Mouse (Mus musculus) gastrocnemius, postnatal 4 days (tissue): ENCODE data around the gene Pop7. TPM values are rescaled to one million over a fixed set of nuclear protein-coding genes. Genes with fewer than 3 reads are reported as not detected.

Source experiments
- DNase-seq, 2 experiments: peaks; one replicate each; pipeline ENCODE4 v3.0.0; 2021 to 2022; ENCODE audit warnings: low spot score in 2 of 2, mixed read lengths in 2 of 2
- total RNA-seq, 2 experiments: library from RNA; stranded (reverse); gene quantifications; 2 replicates each; pipeline ENCODE4 v1.2.3; 2021

Gene Pop7
- total RNA-seq, 2 experiments from 2014 or later: 19.8 to 22.6 TPM

DNA sequence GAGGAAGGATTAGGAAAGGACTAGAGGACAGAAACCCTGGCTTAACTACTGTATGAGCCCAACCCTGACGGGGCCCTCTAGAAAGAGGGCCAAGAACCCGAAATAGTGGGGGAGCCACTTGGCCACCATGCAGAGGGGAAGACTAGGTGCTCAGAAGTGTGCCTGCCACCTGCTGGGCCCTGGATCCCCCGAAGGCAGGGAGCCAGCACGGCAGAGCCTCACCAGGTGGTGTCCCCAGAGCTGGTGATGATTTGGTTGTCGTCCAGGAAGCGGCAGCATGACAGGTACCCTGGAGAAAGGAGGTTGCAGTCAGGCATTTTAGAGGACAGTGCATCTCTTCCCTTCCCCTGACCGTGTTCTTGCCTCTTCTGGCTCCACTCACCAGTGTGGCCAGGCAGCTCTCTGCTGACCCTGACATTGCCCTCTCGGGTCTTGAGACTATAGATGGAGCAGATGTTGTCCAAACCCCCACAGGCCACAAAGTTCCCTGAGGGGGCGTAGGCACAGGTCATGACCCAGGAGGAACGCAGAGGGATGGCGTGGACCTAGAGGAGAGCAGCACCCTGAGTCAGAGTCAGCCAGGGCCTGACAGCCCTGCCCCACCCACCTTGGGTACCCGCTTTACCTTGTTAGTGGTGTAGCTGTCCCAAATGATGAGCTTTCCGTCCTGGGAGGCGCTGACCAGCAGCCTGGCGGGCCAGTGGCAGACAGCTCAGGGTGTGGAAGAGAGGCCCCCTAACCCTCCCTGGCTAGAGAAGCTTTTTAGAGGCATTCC, 27.1 kb upstream of the Pop7 start:
- DNase-seq: peak in 1 of 2 experiments; percentile 16

DNA sequence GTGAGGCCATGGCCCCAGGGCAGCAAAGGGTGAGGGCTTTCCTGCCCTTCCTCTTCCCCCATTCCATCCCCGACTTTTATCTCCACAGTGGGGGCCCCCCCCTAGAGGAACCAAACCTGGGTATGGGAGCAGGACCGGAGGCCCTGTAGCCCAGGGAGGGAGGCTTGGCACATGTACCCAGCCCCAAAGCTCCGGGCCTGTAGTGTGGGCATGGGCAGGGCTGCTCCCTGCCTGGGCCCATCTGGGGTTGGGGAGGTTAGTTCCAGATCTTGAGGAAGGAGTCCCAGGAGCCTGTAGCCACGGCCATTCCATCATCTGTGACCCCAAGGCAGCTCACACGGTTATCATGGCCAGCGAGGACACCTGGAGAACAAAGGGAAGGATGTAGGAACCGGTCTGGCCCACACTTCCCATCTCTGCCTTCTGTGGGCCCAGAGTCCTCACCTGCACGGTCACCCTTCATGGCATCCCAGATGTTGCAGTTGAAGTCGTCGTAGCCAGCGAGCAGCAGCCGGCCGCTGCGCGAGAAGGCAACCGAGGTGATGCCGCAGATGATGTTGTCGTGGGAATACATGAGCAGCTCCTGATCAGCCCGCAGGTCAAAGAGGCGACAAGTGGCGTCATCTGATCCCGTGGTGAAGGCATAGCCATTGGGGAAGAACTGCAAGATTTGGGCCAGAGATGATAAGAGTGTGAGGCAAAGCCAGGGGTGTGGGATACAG, 26.1 kb upstream of the Pop7 start:
- no peak for DNase-seq

- DNase-seq: no peak
These were observed 25.1 kb upstream of the Pop7 start for GRCm38 (mm10) chr5:137527413-137527812.

DNA sequence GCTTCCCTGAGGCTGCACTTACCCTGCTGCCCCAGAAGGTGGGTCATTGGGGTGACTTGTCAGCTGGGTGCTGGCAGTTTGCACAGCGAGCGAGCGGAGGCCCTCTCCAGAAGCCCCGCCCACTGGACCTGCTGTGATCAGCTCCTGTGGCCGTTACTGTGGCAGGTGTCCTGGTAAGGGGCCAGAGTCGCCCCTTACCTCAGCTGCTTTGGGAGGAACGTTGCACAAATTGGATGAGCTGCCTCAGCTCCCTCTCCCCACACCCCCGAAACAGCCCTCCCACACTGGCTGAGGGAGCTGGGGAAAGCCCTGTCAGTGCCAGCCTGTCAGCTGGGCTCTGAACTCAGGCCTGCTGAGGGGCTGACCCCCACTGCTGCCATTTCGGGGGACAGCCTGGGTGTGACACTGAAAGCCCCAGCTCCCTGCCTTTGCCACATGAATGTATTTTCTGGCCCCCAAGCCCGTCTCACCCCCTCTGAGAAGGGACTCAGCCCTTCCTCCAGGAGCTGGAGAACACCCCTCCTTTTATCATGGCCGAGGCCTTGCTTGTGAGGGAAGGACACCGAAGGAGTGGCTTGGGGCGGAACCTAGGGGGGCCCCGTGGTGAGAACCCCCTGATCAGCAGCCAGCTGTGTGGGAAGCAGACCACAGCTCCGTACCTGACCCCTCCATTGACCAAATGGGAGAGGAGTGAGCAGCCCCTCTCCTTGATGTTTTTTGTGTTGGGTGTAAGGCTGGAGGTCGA, 24.0 kb upstream of the Pop7 start:
- peak in 1 of 2 experiments; percentile 23 for DNase-seq

GRCm38 (mm10) chr5:137525511-137525910, 23.2 kb upstream of the Pop7 start:
- DNase-seq: peak in 1 of 2 experiments; percentile 26

DNA sequence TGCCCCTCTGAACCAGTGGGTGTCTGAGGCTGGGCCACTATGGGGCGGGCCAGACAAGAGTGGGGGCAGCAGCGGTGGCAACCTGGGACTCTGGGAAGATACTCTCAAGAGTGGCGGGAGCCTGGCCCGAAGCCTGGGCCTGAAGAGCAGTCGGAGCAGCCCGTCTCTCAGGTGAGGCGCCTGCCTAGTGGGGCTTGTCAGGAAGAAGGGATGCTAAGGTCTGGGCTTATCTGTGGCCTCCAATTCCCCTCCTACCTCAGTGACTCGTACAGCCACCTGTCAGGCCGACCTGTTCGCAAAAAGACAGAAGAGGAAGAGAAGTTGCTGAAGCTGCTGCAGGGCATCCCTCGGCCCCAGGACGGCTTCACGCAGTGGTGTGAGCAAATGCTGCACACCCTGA, 22.4 kb upstream of the Pop7 start:
- peak in 1 of 2 experiments; percentile 15 for DNase-seq

- peak in 1 of 2 experiments; percentile 28 for DNase-seq
These were observed 21.9 kb upstream of the Pop7 start for GRCm38 (mm10) chr5:137524251-137524515.

DNA sequence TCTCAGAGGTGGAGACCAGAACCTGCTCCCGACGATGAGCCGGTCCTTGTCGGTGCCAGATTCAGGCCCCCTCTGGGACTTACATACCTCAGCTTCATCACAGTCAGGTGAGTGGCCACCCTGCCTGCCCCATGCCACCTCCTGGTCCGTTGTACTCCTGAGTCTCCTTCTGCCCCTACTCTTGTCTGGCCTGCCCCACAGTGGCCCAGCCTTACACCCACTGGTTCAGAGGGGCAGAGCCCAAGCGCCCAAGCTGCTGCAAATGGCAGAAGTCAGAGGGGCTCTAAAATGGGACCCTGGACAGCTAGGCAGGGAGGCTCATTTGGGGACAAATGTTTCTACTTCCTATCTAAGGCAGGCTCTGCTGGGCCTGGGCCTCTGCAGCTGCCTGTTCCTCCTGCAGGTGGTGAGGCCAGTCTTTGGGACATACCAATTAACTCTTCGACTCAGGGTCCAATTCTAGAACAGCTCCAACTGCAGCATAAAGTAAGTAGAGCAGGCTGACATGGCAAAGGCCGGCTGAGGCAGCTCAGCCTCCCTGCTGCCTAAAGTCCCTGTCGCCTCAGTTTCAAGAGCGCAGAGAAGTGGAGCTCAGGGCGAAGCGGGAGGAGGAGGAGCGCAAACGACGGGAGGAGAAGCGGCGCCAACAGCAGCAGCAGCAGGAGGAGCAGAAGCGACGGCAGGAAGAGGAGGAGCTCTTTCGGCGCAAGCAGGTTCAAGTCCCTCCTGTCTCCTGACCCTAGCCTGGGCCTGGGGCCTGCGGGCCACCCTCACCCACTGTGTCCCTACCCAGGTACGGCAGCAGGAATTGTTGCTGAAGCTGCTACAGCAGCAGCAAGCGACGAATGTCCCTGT, 21.3 kb upstream of the Pop7 start:
- peak in 1 of 2 experiments; percentile 15 for DNase-seq

DNA sequence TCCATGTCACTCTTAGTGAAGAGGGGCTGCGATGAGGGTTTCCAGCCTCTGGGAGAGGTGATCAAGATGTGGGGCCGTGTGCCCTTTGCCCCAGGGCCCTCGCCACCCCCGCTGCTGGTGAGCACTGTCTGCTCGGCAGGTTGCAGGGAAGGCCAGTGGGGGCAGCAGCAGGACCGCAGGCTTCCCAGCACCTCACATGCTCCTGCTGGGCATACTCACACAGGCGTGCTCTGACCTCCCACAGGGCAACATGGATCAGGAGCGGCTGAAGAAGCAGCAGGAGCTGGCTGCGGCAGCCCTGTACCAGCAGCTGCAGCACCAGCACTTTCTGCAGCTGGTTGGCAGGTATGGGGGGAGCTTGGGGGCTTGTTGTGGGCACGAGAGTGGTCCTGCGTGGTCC, 20.4 kb upstream of the Pop7 start:
- DNase-seq: no peak

DNA sequence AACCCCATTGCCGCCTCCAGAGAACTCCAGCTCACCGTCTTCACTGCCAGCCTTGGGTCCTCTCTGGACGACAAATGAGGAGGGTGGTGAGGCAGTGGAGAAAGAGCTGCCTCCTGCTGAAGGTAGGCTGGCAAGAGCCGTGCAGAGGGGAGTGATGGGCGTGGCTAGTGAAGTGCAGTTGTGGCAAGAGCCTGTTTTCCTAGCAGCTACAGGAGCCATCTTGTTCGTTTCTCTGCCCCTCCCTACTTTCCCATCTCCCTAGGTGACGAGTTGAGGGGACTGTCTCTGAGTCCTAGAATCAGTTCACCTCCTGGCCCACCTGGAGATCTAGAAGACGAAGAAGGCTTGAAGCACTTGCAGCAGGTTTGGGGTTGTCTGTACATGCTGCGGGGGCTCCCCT, 19.5 kb upstream of the Pop7 start:
- DNase-seq: no peak

DNA sequence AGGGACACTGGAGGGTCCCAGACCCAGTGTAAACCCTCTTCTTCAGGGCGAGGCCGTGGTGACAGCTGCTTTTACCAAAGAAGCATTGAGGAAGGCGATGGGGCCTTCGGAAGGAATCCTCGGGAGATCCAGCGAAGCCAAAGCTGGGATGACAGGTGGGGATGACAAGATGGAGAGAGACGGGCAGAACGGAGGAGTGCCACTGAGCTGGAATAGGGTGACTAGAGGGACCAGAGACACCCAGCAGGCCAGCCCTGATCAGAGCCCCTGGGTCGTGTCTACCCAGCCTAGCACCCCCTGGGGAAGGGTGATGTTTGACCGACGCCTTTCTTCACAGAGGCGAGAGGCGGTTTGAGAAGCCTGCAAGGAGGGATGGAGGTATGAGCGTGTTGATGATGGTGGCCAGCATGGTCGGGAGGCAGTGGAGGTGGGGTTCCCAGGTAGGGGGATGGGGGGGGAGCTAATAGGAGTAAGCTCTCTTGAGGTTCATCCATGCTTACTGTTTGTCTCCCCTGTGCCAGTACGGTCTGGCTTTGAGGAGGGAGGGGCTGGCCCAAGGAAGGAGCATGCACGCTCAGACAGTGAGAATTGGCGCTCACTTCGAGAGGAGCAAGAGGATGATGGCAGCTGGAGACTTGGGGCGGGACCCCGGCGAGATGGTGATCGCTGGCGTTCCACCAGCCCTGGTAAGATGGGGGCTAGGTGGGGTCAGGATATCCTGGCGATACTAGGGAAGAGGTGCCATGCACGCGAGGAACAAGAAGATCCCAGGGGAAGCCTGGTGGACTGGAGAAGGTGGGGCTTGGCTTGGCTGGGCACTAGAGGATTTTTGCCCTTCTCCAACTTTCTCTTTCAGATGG, 17.6 kb upstream of the Pop7 start:
- no peak for DNase-seq

DNA sequence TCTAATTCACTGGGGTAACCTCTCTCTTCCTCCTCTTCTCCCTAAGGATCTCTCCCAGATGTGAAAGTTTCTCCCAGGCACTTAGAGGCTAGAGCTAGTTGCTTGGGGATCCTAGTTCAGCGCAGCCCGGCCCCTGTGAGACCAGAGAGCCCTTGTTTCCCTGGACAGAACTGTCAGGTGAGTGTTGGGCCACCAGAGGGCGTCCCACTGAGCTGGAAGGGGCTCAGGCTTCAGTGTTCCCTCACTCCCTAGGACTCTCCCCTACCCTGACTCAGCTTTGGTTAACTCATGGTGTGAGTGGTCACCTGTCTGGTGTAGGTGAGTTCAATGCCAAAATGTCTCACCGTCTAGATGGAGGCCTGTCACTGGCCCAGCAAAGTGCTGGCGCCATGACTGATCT, 16.1 kb upstream of the Pop7 start, which contains the start of gene Gigyf1:
Gigyf1 (plus strand) TSS at position 113 of the 400 bp plus-strand sequence.
- no peak for DNase-seq

DNA sequence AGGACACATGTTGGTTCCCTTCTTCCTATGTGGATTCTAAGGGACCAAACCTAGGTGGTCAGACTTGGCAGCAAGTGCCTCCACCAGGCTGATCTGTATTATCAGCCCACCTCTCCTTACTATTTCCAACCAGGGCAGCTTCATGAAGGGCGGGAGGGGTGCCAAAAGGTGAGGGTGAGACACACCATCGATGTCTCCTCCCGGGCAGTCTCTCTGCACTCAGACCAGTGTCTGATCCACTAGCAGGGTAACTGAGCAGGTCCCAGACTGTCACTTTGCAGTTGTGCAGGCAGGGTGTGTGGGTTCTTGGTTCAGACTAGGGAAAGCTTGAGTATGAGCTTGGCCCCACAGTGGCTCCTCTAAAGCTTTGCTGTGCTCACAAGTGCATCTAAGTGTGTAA, 12.5 kb upstream of the Pop7 start:
- DNase-seq: no peak

DNA sequence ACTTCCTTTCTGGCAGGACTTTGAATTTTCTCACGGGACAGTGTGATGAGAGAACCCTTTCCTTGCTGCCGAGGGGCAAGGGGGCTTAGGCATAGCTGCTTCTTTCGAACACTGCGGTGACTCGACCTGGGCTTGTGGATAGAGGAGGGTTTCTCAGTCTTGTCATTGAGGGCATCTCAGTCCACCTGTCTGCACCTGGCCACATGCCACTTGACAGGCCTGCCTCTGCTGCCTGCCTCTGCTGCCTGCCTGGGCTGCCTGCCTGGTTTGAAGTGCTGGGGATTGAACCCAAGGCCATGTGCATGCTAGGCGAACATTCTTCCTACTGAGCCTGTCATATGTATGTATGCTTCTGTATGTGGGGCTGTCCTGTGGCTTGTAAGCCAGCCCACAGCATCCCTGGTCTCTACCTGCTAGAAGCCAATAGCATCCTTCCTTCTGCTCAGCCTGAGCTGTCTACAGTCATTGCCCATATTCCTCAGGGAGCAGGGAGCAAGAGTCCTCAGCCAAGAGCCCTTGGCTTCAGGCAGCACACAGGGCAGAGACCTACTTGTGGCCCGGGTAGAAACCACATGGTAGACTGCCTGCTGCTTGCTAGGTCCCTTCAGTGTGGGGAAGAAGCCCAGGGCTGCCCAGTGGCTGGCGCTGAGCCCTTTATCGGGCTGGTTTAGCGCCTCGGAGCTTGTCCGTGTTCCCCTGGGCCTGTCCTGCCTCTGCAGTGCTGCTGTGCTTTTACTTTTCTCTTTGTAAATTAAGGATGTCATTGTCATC, 11.8 kb upstream of the Pop7 start:
- DNase-seq: no peak

DNA sequence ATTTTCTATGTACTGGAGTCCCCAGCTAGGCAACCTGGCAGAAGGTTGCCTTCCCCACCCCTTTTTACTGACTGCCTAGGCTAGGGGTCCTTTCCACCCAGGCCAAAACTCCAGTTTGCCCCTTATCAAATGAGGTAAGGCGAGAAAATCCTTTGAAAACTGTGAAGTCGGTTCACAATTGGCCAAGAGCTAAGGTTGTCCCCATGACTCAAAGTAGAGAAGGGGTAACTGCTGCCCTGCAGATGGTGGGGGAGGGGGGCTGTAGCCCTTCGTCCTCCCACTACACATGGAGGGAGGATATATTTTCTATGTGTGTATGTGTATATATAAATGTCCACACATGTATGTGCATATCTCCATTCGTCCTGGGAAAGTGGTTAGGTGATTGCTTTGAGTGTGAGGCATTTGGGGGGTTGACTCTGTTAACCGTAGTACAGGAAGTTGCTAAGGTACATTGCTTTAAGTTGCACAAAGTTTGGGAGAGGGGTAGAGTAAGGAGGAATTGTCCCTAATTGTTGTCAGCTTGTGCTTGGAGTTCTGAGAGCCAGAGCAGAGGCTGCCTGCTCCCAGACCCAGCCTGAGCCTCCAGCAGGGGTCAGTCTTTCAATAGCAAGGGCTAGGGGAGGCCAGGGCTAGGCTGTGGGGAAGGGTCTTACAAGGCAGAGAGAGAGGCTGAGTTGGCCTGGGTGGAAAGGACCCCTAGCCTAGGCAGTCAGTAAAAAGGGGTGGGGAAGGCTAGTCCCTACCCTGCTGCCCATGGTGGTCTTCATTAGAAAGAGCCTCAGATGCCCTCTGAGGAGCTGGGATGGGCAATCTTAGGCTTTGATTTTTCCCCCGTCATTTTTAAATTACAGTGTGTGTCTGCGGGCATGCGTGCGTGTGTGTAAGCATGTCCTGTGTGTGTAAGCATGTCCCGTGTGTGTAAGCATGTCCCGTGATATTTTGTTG, 10.8 kb upstream of the Pop7 start:
- DNase-seq: no peak

GRCm38 (mm10) chr5:137511706-137512105, 9.4 kb upstream of the Pop7 start:
- no peak for DNase-seq

DNA sequence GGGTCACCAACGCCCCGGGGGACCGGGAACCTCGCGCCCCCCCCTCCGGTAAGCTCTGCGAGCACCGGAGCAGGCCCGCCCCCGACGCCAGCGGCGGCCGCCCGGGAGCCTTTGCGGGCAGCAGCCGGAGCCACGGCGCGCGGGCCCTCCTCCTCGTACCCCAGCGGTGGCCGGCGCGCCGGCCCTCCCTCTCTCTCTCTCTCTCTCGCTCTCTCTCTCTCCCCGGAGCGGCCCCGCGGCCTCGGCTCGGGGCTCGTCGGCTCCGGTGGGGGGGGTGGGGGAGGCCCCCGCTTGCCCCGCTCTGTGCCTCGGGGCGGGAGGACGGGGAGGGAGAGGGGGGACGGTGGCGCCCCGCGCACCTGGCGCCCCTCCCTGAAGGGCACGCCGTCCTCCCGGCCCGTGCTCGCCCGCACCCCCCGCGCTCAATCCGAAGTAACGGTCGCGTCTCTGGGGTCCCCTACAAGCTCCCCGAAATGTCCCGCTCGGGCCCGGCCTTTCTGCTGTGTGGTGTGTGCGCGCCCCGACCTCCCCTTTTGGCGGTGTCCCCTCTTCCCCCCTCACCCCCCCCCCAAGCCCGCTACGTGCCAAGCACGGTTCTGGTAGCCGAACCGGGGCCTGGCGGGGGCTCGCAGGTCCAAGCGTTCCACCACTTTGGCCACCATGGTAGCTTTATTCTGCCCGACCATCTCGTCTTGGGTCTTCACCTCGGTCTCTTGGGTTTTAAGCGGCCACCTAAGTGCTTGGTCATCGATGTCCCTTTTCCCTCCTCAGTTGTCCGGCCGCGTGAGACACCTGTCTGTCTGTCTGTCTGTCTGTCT, 8.5 kb upstream of the Pop7 start:
- DNase-seq: no peak
